Mouse (Mus musculus): ENCODE results near the gene Arntl2. TPM values are rescaled to one million over a fixed set of nuclear protein-coding genes. Genes with fewer than 3 reads are reported as not detected.

The Arntl2 gene
- total and polyA plus RNA-seq, 3 experiments = not detected

DNA sequence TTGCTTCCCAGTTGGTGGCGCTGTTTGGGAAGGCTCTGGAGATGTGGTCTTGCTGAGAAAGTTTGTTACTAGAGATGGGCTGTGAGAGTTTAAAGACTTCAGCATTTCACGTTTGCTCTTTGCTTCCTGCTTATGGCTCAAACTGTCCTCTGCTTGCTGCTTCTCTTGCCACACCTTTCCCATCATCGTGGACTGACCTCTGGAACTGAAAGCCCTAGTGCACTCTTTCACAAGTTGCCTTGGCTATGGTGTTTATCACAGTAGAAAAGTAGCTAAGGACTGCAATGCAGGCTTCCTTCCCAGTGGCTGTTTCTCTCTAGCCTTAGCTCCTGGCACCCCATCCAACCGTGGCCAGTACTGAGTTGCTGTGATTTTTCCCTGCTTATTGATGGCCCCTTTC, 35.1 kb upstream of the Arntl2 start:
- H3K4me1 ChIP-seq (ENCODE audit: control insufficient read depth in 1 of 2, insufficient read depth in 2 of 2) = peaks cover 2 to 21% of the 10 kb centered on the region in 2 experiments
- no peaks in the 10 kb centered on the region for H3K27me3 ChIP-seq (replicated peaks)
- peaks cover 3 to 9% of the 10 kb centered on the region in 2 experiments for H3K36me3 ChIP-seq (replicated peaks in 1 of 2; ENCODE audit: control insufficient read depth in 1 of 2, insufficient read depth in 1 of 2, low read length in 1 of 2)
- in situ Hi-C loops (cut with MboI; ENCODE audit: low pct_ligation_motif_present, low pct_unique_long_range_greater_than_20kb, low sequenced_read_pairs) (loop anchor here (25.0 kb wide), 1 partner anchor 348 kb away; no protein-coding TSS in a partner anchor), dilution Hi-C loops (cut with MboI; ENCODE audit: extremely low pct_ligation_motif_present, extremely low pct_unique_long_range_greater_than_20kb, low sequenced_read_pairs) (no loop called here)
- H3K4me3 ChIP-seq (replicated peaks in 1 of 3; ENCODE audit: low read depth in 2 of 3, low read length in 2 of 3, poor library complexity in 1 of 3) = no peak overlapping the region
- H3K4me2 ChIP-seq (ENCODE audit: insufficient read depth, low read depth, poor library complexity, severe bottlenecking) = no peak overlapping the region
- H3K79me2 ChIP-seq (replicated peaks; ENCODE audit: control insufficient read depth, extremely low read depth, insufficient read depth, poor library complexity, severe bottlenecking) = no peaks in the 10 kb centered on the region; the same call in 1 of the 2 replicates
- H3K9ac ChIP-seq (ENCODE audit: insufficient read depth, low read depth) = no peak overlapping the region
- DNase-seq (ENCODE audit: extremely low read depth) = no peak
- H3K27ac ChIP-seq (ENCODE audit: insufficient read depth, low read depth) = no peak overlapping the region
- H3K9me3 ChIP-seq (replicated peaks; ENCODE audit: low read length) = no peaks in the 10 kb centered on the region
- TF ChIP-seq E2F4 (IDR thresholded peaks at IDR 0.05; ENCODE audit: insufficient replicate concordance, low read depth, low read length) = no peak
- TF ChIP-seq MAX (IDR thresholded peaks at IDR 0.05; ENCODE audit: low read length) = no peak
- no peak for TF ChIP-seq PAX5 (IDR thresholded peaks at IDR 0.05; ENCODE audit: low read length)
- no peak for TF ChIP-seq USF2 (conservative IDR thresholded peaks at IDR 0.05; ENCODE audit: low read depth, low read length)
- no peak for TF ChIP-seq NRF1 (IDR thresholded peaks at IDR 0.05; ENCODE audit: low read depth, low read length)
- no peak for TF ChIP-seq GABPA (IDR thresholded peaks at IDR 0.05; ENCODE audit: insufficient replicate concordance, low read depth, low read length)
- no peak for TF ChIP-seq BHLHE40 (IDR thresholded peaks at IDR 0.05; ENCODE audit: low read depth, low read length)
- no peak for TF ChIP-seq RAD21 (IDR thresholded peaks at IDR 0.05; ENCODE audit: low read depth, low read length)
- no peak for TF ChIP-seq HCFC1 (IDR thresholded peaks at IDR 0.05; ENCODE audit: low read depth, low read length)
- TF ChIP-seq UBTF (IDR thresholded peaks at IDR 0.05; ENCODE audit: low read depth, low read length) = no peak
- no peak for TF ChIP-seq ELF1 (IDR thresholded peaks at IDR 0.05; ENCODE audit: low read depth, low read length)
- no peak for TF ChIP-seq ZKSCAN1 (IDR thresholded peaks at IDR 0.05; ENCODE audit: borderline replicate concordance, low read depth, low read length)
- TF ChIP-seq TCF12 (IDR thresholded peaks at IDR 0.05; ENCODE audit: low read depth, low read length) = no peak
- TF ChIP-seq ZC3H11A (IDR thresholded peaks at IDR 0.05; ENCODE audit: low read depth, low read length) = no peak
- no peak for TF ChIP-seq SIN3A (IDR thresholded peaks at IDR 0.05; ENCODE audit: low read length)
- TF ChIP-seq POLR2A (IDR thresholded peaks at IDR 0.05; ENCODE audit: low read depth, low read length) = no peak
- no peak for TF ChIP-seq NELFE (IDR thresholded peaks at IDR 0.05; ENCODE audit: low read depth, low read length)
- no peak for TF ChIP-seq KAT2A (IDR thresholded peaks at IDR 0.05; ENCODE audit: insufficient replicate concordance, low read length)
- no peak for TF ChIP-seq CHD1 (IDR thresholded peaks at IDR 0.05; ENCODE audit: low read depth, low read length)
- no peak for TF ChIP-seq ZMIZ1 (IDR thresholded peaks at IDR 0.05; ENCODE audit: low read depth, low read length)

DNA sequence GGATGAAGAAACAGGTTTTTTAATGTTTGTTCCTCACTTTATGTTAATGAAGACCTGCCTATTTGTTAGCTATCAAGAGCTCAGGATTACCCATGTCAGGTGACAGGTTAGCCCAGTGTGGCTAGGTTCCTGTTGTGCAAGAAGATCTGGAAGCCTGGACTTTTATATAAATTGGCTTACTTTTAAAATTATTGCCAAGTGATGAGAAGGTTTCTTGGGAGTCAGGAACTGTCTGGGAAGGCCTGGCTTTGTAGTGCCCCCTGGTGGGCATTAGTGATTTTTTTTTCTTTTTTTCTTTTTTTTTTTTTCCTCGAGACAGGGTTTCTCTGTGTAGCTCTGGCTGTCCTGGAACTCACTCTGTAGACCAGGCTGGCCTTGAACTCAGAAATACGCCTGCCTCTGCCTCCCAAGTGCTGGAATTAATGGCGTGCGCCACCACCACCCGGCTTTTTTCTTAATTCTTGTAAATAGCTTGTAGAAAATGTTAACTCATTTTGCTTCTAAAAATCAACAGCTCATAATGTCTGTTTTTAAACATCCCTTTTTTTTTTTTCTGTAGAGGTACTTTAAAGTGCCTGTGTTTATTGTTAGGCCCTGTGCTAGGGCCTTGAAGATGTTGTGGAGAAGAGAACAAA, 33.5 kb upstream of the Arntl2 start:
- Histone ChIP-seq H3K4me3 (replicated peaks in 1 of 3; ENCODE audit: low read depth in 2 of 3, low read length in 2 of 3, poor library complexity in 1 of 3) (no peak overlapping the region), H3K4me2 (ENCODE audit: insufficient read depth, low read depth, poor library complexity, severe bottlenecking) (no peak overlapping the region), H3K9me3 (replicated peaks; ENCODE audit: low read length) (no peaks in the 10 kb centered on the region), H3K36me3 (replicated peaks in 1 of 2; ENCODE audit: control insufficient read depth in 1 of 2, insufficient read depth in 1 of 2, low read length in 1 of 2) (peaks cover 11 to 14% of the 10 kb centered on the region in 2 experiments), H3K27me3 (replicated peaks) (no peaks in the 10 kb centered on the region), H3K79me2 (replicated peaks; ENCODE audit: control insufficient read depth, extremely low read depth, insufficient read depth, poor library complexity, severe bottlenecking) (no peaks in the 10 kb centered on the region; the same call in 1 of the 2 replicates), H3K27ac (ENCODE audit: insufficient read depth, low read depth) (no peak overlapping the region), H3K9ac (ENCODE audit: insufficient read depth, low read depth) (no peak overlapping the region), H3K4me1 (ENCODE audit: control insufficient read depth in 1 of 2, insufficient read depth in 2 of 2) (peaks cover 2 to 18% of the 10 kb centered on the region in 2 experiments)
- dilution Hi-C loops (cut with MboI; ENCODE audit: extremely low pct_ligation_motif_present, extremely low pct_unique_long_range_greater_than_20kb, low sequenced_read_pairs) (no loop called here), in situ Hi-C loops (cut with MboI; ENCODE audit: low pct_ligation_motif_present, low pct_unique_long_range_greater_than_20kb, low sequenced_read_pairs) (loop anchor here (25.0 kb wide), 1 partner anchor 350 kb away; no protein-coding TSS in a partner anchor)
- no peak for DNase-seq (ENCODE audit: extremely low read depth)
- no peak for TF ChIP-seq MEF2A (IDR thresholded peaks at IDR 0.05; ENCODE audit: borderline replicate concordance, low read depth, low read length)
- TF ChIP-seq ZC3H11A (IDR thresholded peaks at IDR 0.05; ENCODE audit: low read depth, low read length) = no peak
- TF ChIP-seq SMC3 (IDR thresholded peaks at IDR 0.05; ENCODE audit: low read depth, low read length) = peak; percentile 74
- peak; percentile 57 for TF ChIP-seq RAD21 (IDR thresholded peaks at IDR 0.05; ENCODE audit: low read depth, low read length)
- TF ChIP-seq JUND (conservative IDR thresholded peaks at IDR 0.05; ENCODE audit: low read depth, low read length) = no peak
- TF ChIP-seq CHD1 (IDR thresholded peaks at IDR 0.05; ENCODE audit: low read depth, low read length) = no peak
- peak; percentile 49 to 67 for TF ChIP-seq CTCF (conservative IDR thresholded peaks at IDR 0.05 in 1 of 2, IDR thresholded peaks at IDR 0.05 in 1 of 2; ENCODE audit: low read depth in 2 of 2, low read length in 2 of 2)
- no peak for TF ChIP-seq MAFK (IDR thresholded peaks at IDR 0.05; ENCODE audit: insufficient replicate concordance, low read length)
- TF ChIP-seq USF1 (IDR thresholded peaks at IDR 0.05; ENCODE audit: low read depth, low read length) = no peak
- no peak for TF ChIP-seq ZKSCAN1 (IDR thresholded peaks at IDR 0.05; ENCODE audit: borderline replicate concordance, low read depth, low read length)
- TF ChIP-seq ZNF384 (IDR thresholded peaks at IDR 0.05; ENCODE audit: low read depth, low read length) = peak; percentile 96
- no peak for TF ChIP-seq MAZ (IDR thresholded peaks at IDR 0.05; ENCODE audit: low read depth, low read length)
- TF ChIP-seq GABPA (IDR thresholded peaks at IDR 0.05; ENCODE audit: insufficient replicate concordance, low read depth, low read length) = no peak
- TF ChIP-seq NELFE (IDR thresholded peaks at IDR 0.05; ENCODE audit: low read depth, low read length) = no peak
- TF ChIP-seq TBP (conservative IDR thresholded peaks at IDR 0.05; ENCODE audit: low read depth, low read length) = no peak
- no peak for TF ChIP-seq TCF12 (IDR thresholded peaks at IDR 0.05; ENCODE audit: low read depth, low read length)
- no peak for TF ChIP-seq UBTF (IDR thresholded peaks at IDR 0.05; ENCODE audit: low read depth, low read length)

All from CH12.LX (cell line).